Comparison of ENCODE assay signal across 8 mouse cellular contexts in genomic region chr13:50829879-50830550, GRCm38 (mm10).
DNase-seq lines count a peak whose midpoint lies in the region; ATAC-seq and TF ChIP-seq lines count a peak whose summit lies in the region.
"Not testable (repeated sequence)": the region's sequence is repeated elsewhere in the genome, so short reads cannot be mapped to it uniquely, and the experiment has no call there.

No protein-coding gene starts in this region.

- not testable (repeated sequence) for TF ChIP-seq POLR2A in kidney, adult 2 months (IDR thresholded peaks at IDR 0.05; ENCODE audit: low read depth, low read length); liver, adult 2 months (IDR thresholded peaks at IDR 0.05; ENCODE audit: extremely low read depth, insufficient read depth, low read length)

- H3K27ac ChIP-seq in forebrain, embryonic 12.5 days; heart, postnatal 0 days (ENCODE audit: low read depth); kidney, adult 2 months (ENCODE audit: insufficient read depth, low read depth, low read length); liver, adult 2 months (replicated peaks; ENCODE audit: insufficient read depth, low read depth, low read length); midbrain, embryonic 15.5 days; stomach, postnatal 0 days (replicated peaks): not testable (repeated sequence)

- not testable (repeated sequence) for H3K36me3 ChIP-seq in forebrain, embryonic 12.5 days (replicated peaks); heart, postnatal 0 days (replicated peaks; ENCODE audit: control insufficient read depth, insufficient read depth, low read length); kidney, adult 2 months (ENCODE audit: control insufficient read depth, insufficient read depth, low read length); liver, adult 2 months (ENCODE audit: control insufficient read depth, insufficient read depth, low read length); midbrain, embryonic 15.5 days (replicated peaks); stomach, postnatal 0 days (ENCODE audit: control insufficient read depth, insufficient read depth, low read length)

- H3K4me3 ChIP-seq in forebrain, embryonic 12.5 days (replicated peaks); heart, postnatal 0 days (ENCODE audit: low read depth, low read length); kidney, adult 2 months (ENCODE audit: insufficient read depth, low read depth, low read length); liver, adult 2 months (ENCODE audit: insufficient read depth, low read depth, low read length); midbrain, embryonic 15.5 days; stomach, postnatal 0 days (ENCODE audit: low read depth, low read length): not testable (repeated sequence)

- not testable (repeated sequence) for H3K27me3 ChIP-seq in forebrain, embryonic 12.5 days; heart, postnatal 0 days (ENCODE audit: control insufficient read depth, insufficient read depth, low read length); kidney, adult 2 months (replicated peaks; ENCODE audit: control insufficient read depth, insufficient read depth, low read length); liver, adult 2 months (ENCODE audit: control insufficient read depth, insufficient read depth, low read length); midbrain, embryonic 15.5 days (replicated peaks); stomach, postnatal 0 days (ENCODE audit: control insufficient read depth, insufficient read depth, low read length)

- DNase-seq in NIH3T3 (ENCODE audit: low read depth), result peak; percentile 31
- peak; percentile 16 to 32 for DNase-seq in cerebellum, postnatal 10 days
- peak; percentile 28 for DNase-seq in heart, postnatal 0 days (ENCODE audit: low spot score)
- peak; percentile 14 for DNase-seq in kidney, adult 2 months
- DNase-seq in liver, adult 2 months (ENCODE audit: extremely low read depth, low read depth, low spot score), result peak; percentile 11
- DNase-seq in stomach, postnatal 0 days (ENCODE audit: low spot score), result not testable (repeated sequence)

- H3K9ac ChIP-seq in forebrain, embryonic 12.5 days; heart, postnatal 0 days (replicated peaks; ENCODE audit: low read depth, low read length); liver, adult 2 months (ENCODE audit: low read depth, low read length); midbrain, embryonic 15.5 days; stomach, postnatal 0 days (ENCODE audit: low read length): not testable (repeated sequence)

- 24% methylated on average over 4 of the region's 5 CpGs for WGBS in forebrain, embryonic 12.5 days
- WGBS in heart, postnatal 0 days, result 29% methylated on average over 4 of the region's 5 CpGs
- WGBS in kidney, adult 2 months, result 26% methylated on average over 4 of the region's 5 CpGs
- WGBS in liver, adult 2 months, result 33% methylated on average over 4 of the region's 5 CpGs
- 29% methylated on average over 4 of the region's 5 CpGs for WGBS in midbrain, embryonic 15.5 days
- WGBS in stomach, postnatal 0 days, result 28% methylated on average over 4 of the region's 5 CpGs

- peak; percentile 47 for TF ChIP-seq CTCF in heart, postnatal 0 days (IDR thresholded peaks at IDR 0.05; ENCODE audit: low read depth)
- 0 out of 2 replicates have a peak, but pooled peaks have one; percentile 4 for TF ChIP-seq CTCF in kidney, adult 2 months (conservative IDR thresholded peaks at IDR 0.05; ENCODE audit: insufficient read depth, insufficient read length, low read depth, low read length)
- TF ChIP-seq CTCF in liver, adult 2 months (IDR thresholded peaks at IDR 0.05; ENCODE audit: low read depth, low read length), result peak; percentile 10; the same call in 1 of the 2 replicates
- TF ChIP-seq CTCF in stomach, postnatal 0 days (IDR thresholded peaks at IDR 0.05; ENCODE audit: low read depth), result peak; percentile 66

- not testable (repeated sequence) for H3K9me3 ChIP-seq in forebrain, embryonic 12.5 days; heart, postnatal 0 days (replicated peaks; ENCODE audit: control insufficient read depth, low read length); midbrain, embryonic 15.5 days; stomach, postnatal 0 days (ENCODE audit: control insufficient read depth, low read length)

- not testable (repeated sequence) for H3K4me2 ChIP-seq in forebrain, embryonic 12.5 days; heart, postnatal 0 days (ENCODE audit: low read depth, low read length); midbrain, embryonic 15.5 days; stomach, postnatal 0 days (replicated peaks; ENCODE audit: low read depth)

- not testable (repeated sequence) for TF ChIP-seq EP300 in heart, postnatal 0 days (IDR thresholded peaks at IDR 0.05; ENCODE audit: low read depth); stomach, postnatal 0 days (optimal IDR thresholded peaks at IDR 0.05)

- not testable (repeated sequence) for H3K4me1 ChIP-seq in forebrain, embryonic 12.5 days; heart, postnatal 0 days (ENCODE audit: control insufficient read depth, insufficient read depth); kidney, adult 2 months (ENCODE audit: control insufficient read depth, insufficient read depth, low read length); liver, adult 2 months (ENCODE audit: control insufficient read depth, insufficient read depth, low read length); midbrain, embryonic 15.5 days; stomach, postnatal 0 days (replicated peaks; ENCODE audit: control insufficient read depth, insufficient read depth)

- H3K79me2 ChIP-seq in liver, adult 2 months (ENCODE audit: control insufficient read depth, insufficient read depth, low read length), result not testable (repeated sequence)

- peak; percentile 55; the same call in 1 of the 2 replicates for ATAC-seq in forebrain, embryonic 12.5 days (ENCODE audit: low FRiP score)
- ATAC-seq in heart, postnatal 0 days (ENCODE audit: insufficient read depth, low read depth); stomach, postnatal 0 days (ENCODE audit: low FRiP score, low TSS enrichment): not testable (repeated sequence)
- peak; percentile 88 for ATAC-seq in midbrain, embryonic 15.5 days (replicated peaks)

Comparison
In these comparisons a context has a peak if more than half of its experiments do, and no peak if none do; other contexts are left out.
1. CTCF ChIP-seq: peak in every context shown above with its lines; median percentile 66 in stomach, postnatal 0 days; 47 in heart, postnatal 0 days; 10 in liver, adult 2 months; 4 in kidney, adult 2 months.